Mouse (Mus musculus) heart, postnatal 0 days (tissue): Measurements from ENCODE around the gene Hapln2. TPM values are rescaled to one million over a fixed set of nuclear protein-coding genes. Genes with fewer than 3 reads are reported as not detected.

Source experiments
- ATAC-seq: fragments of 200-750 bp; cut with Nextera tagmentation; 2 replicates; pipeline ENCODE4 v1.8.0; 2017; ENCODE audit warnings: low read depth, moderate number of reproducible peaks, moderate library complexity; ENCODE audit not compliant: insufficient read depth
- DNase-seq: peaks from one replicate; pipeline ENCODE4 v3.0.0-alpha.2; 2016; ENCODE audit warnings: low spot score
- H3K27ac ChIP-seq: fragments of 300-500 bp; sonication (generic); 2 replicates; pipeline ENCODE4 v1.5.1; 2014; ENCODE audit warnings: low read depth, mild to moderate bottlenecking
- H3K27me3 ChIP-seq: fragments of 300-500 bp; sonication (generic); 2 replicates; pipeline ENCODE4 v1.6.1; 2014; ENCODE audit warnings: low read length, mixed read lengths; ENCODE audit not compliant: control insufficient read depth, insufficient read depth
- H3K36me3 ChIP-seq: fragments of 300-500 bp; sonication (generic); replicated peaks from 2 replicates; pipeline ENCODE4 v1.6.1; 2014; ENCODE audit warnings: low read length, mixed read lengths; ENCODE audit not compliant: control insufficient read depth, insufficient read depth
- H3K4me1 ChIP-seq: fragments of 300-500 bp; sonication (generic); 2 replicates; pipeline ENCODE4 v1.6.1; 2014; ENCODE audit warnings: antibody characterized with exemption; ENCODE audit not compliant: control insufficient read depth, insufficient read depth
- H3K4me2 ChIP-seq: fragments of 300-500 bp; sonication (generic); 2 replicates; pipeline ENCODE4 v1.6.1; 2014; ENCODE audit warnings: low read depth, mild to moderate bottlenecking, low read length, moderate library complexity
- H3K4me3 ChIP-seq: fragments of 300-500 bp; sonication (generic); 2 replicates; pipeline ENCODE4 v1.5.1; 2014; ENCODE audit warnings: low read depth, low read length
- H3K9ac ChIP-seq: fragments of 300-500 bp; sonication (generic); replicated peaks from 2 replicates; pipeline ENCODE4 v1.6.1; 2014; ENCODE audit warnings: low read depth, low read length, mixed read lengths
- H3K9me3 ChIP-seq: fragments of 300-500 bp; sonication (generic); replicated peaks from 2 replicates; pipeline ENCODE4 v1.6.1; 2016; ENCODE audit warnings: low read length; ENCODE audit not compliant: control insufficient read depth
- CTCF ChIP-seq: IDR thresholded peaks from 2 replicates; pipeline ENCODE4 v1.5.1; 2016; ENCODE audit warnings: antibody characterized with exemption, control low read depth, low read depth
- EP300 ChIP-seq: IDR thresholded peaks from 2 replicates; pipeline ENCODE4 v1.6.1; 2016; ENCODE audit warnings: antibody characterized with exemption, low read depth
- WGBS: fragments of 180-500 bp; shearing (Covaris S2); extraction: QIAGEN DNeasy Blood & Tissue Kit; methylation state at CpG from one replicate; pipeline ENCODE4 v1.1.7; 2014; 5-methylcytosine and 5-hydroxymethylcytosine counted together
- polyA plus RNA-seq: library from polyadenylated mRNA; unstranded; fragments of >200 nt; fragmentation: Nextera tagmentation; extraction: Ambion mirVana; gene quantifications from 2 replicates; pipeline ENCODE4 v1.2.1, GENCODE M21; 2015
- total RNA-seq: library from RNA; depleted of rRNA; stranded (reverse); fragments of >200 nt; gene quantifications from 2 replicates; pipeline ENCODE4 v1.2.3, GENCODE M21; 2014; ENCODE audit warnings: low replicate concordance

Gene Hapln2
- total and polyA plus RNA-seq, 2 experiments from 2014 or later, result 0.15 TPM; not detected in 1

DNA sequence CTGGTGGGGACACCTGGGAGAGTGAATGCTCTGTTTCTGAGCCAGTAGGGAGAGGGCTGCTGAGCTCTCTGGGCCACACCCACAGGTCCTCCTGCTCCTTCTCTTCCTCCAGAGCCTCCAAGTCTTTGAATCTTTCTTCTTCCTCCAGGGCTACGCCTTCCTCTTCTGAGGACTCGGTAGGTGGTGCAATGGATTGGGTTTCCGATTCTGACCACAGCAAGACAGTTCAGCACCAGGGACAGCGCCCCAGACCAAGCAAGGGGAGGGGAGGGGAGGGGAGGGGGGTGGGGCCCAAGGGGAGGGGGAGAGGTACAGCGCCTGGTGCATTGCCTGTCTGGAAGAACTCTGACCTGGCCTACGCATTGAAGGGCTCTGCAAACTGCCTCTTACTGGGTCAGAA is 33.9 kb downstream of the Hapln2 start:
- Histone ChIP-seq H3K4me1 (peaks cover 4% of the 10 kb centered on the region; the same call in 1 of the 2 replicates), H3K4me2 (no peak overlapping the region), H3K9me3 (no peaks in the 10 kb centered on the region), H3K9ac (no peak overlapping the region), H3K27ac (no peak overlapping the region), H3K4me3 (no peak overlapping the region), H3K27me3 (peaks cover 94% of the 10 kb centered on the region), H3K36me3 (no peaks in the 10 kb centered on the region)
- ATAC-seq (no peak), DNase-seq (no peak)
- no peak for TF ChIP-seq EP300
- TF ChIP-seq CTCF, result no peak
- 8% methylated on average over 6 of the region's 6 CpGs for WGBS

DNA sequence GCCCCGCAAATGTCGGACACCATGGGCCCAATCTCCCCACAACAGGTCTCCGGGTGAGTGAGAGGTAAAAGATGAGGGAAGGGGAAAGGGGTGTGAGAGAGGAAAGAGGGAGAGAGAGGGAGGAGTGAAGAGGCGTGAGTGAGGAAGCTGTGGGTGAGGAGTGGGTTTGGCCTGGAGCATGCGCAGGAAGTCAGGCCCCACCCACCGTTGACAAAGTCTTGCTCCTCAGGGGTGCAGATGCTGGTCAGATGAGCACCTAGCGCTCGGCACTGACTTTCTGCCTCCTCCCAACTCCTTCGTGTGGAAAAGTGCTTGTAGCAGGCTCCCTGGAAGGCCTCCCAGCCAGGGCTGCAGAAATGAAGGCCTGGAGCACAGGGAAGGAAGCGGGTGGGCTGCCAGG is 37.4 kb downstream of the Hapln2 start:
- ATAC-seq (no peak), DNase-seq (no peak)
- H3K9me3 ChIP-seq, result no peaks in the 10 kb centered on the region
- H3K27ac ChIP-seq, result no peak overlapping the region
- no peak overlapping the region for H3K9ac ChIP-seq
- 33% methylated on average over 10 of the region's 10 CpGs for WGBS
- peaks cover 66% of the 10 kb centered on the region for H3K27me3 ChIP-seq
- H3K4me2 ChIP-seq, result no peak overlapping the region
- H3K36me3 ChIP-seq, result no peaks in the 10 kb centered on the region
- H3K4me1 ChIP-seq, result peaks cover 26% of the 10 kb centered on the region
- TF ChIP-seq CTCF (no peak), EP300 (no peak)
- H3K4me3 ChIP-seq, result no peak overlapping the region

DNA sequence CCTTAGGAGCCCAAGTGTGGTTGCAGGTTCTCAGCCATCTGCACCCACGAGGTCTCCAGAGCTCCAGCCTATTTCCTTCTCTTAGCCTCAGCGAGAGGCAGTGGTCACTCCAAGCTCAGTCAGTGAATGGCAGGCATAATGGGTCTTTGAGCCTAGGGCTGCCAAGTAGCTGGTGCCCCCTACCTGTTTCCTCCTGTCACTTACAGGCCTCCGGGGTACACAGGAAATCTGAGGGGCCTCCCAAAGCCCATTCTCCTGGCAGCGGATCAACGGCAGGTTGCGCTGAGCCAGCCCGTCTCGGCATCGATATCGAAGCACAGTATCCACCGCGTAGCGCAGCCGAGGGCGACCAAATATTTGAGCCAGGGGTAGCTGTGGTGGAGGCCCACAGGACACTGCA is 39.3 kb downstream of the Hapln2 start:
- no peaks in the 10 kb centered on the region for H3K9me3 ChIP-seq
- TF ChIP-seq EP300 (no peak), CTCF (no peak)
- H3K4me3 ChIP-seq, result peak overlapping the region; percentile 28
- WGBS, result 5% methylated on average over 15 of the region's 15 CpGs
- DNase-seq (no peak), ATAC-seq (no peak)
- no peak overlapping the region for H3K9ac ChIP-seq
- H3K4me1 ChIP-seq, result peaks cover 41% of the 10 kb centered on the region
- H3K27ac ChIP-seq, result no peak overlapping the region
- H3K36me3 ChIP-seq, result no peaks in the 10 kb centered on the region
- H3K27me3 ChIP-seq, result peaks cover 47% of the 10 kb centered on the region
- H3K4me2 ChIP-seq, result peak overlapping the region; percentile 58

DNA sequence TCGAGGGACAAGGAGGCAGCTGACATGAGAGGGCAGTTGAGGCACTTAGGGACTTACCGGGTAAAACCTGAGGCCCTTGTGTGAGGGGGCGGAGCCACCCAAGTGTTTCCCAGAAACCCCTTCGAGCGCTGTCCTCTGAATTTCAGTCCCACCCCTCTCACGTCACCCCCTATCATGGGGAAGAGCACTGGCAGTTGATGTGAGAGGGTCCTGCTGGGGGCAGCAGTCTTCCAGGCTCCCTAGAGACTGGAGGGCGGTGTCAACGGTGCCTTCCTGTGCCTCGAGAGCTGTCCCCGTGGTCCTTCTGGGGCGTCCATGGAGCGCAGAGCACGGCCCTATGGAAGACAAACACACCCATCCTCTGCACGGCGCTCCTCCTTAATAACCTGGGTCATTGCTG is 39.8 kb downstream of the Hapln2 start:
- H3K27ac ChIP-seq, result no peak overlapping the region
- H3K9me3 ChIP-seq, result no peaks in the 10 kb centered on the region
- DNase-seq, result peak; percentile 36
- peak; percentile 5; the same call in 1 of the 2 replicates for ATAC-seq
- TF ChIP-seq CTCF, result no peak
- peak overlapping the region; percentile 28 for H3K4me3 ChIP-seq
- peak overlapping the region; percentile 58 for H3K4me2 ChIP-seq
- H3K36me3 ChIP-seq, result no peaks in the 10 kb centered on the region
- under 1% methylated on average over 15 of the region's 15 CpGs for WGBS
- peaks cover 43% of the 10 kb centered on the region for H3K27me3 ChIP-seq
- peaks cover 45% of the 10 kb centered on the region for H3K4me1 ChIP-seq
- H3K9ac ChIP-seq, result no peak overlapping the region

DNA sequence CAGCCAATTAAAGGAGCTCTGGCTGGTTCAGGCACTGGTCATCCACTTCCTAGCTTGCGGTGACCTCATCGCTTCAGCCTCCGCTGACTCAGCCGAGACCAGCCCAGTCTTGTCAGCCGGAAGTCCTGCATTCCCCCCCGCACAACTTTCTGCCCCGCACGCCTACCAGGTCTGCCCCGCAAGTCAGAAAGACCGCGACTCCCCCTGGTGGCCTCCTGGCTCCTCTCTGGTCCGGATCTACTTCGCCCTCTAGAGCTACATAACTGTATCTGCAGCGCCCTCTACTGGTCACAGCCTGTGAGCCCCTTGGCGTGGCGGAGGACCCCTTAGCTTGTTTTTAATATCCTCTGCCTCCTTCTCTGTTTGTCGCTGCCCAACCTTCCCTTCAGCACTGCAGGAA is 40.5 kb downstream of the Hapln2 start:
- WGBS, result under 1% methylated on average over 17 of the region's 17 CpGs
- Histone ChIP-seq H3K36me3 (no peaks in the 10 kb centered on the region), H3K4me3 (peak overlapping the region; percentile 28), H3K9ac (no peak overlapping the region), H3K9me3 (no peaks in the 10 kb centered on the region), H3K27me3 (peaks cover 35% of the 10 kb centered on the region), H3K4me2 (peak overlapping the region; percentile 58), H3K4me1 (peaks cover 53% of the 10 kb centered on the region), H3K27ac (peak overlapping the region; percentile 58; the same call in 1 of the 2 replicates)
- ATAC-seq (peak; percentile 67), DNase-seq (peak; percentile 93)
- peak; percentile 99 for TF ChIP-seq CTCF
- TF ChIP-seq EP300, result 0 out of 2 replicates have a peak, but pooled peaks have one; percentile 50

DNA sequence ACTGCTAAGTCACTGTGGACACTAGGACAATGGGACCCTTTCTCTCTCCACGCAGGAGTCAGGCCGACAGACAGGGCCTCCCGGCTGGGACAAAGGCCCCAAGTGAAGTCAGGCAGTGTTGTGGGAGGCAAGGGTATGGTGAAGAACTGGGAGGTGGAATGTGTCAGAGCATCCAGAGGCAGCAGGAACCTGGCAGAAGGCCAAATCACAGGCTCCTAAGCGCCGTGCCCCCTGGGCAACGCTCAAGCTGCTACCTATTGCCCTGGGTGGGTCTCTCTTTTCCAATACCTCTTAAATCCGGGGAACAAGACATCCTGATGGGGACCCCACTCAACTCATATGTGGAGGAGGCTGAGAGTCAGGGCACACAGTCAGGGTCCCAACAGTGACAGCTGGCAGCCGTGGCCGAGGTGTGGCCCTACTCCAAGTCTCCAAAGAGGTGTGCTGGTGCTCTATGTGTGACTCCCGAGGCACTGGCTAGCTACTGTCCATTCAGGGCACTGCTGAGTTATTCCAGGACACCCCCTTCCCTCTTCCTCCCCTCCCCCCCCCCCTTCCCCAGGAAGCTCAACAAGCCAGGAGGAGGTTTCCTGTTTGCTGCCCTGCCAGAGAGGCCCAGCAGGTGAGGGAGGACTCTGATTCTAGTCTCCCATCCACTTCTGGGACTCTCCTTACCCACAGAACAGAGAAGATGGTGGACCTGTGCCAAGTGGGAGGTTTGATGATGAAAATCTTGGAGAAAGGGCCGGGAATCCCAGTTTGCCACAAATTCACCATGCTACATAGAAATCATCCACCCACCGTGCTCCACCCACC is 41.7 kb downstream of the Hapln2 start:
- H3K9me3 ChIP-seq, result no peaks in the 10 kb centered on the region
- peak overlapping the region; percentile 30; the same call in 1 of the 2 replicates for H3K4me2 ChIP-seq
- WGBS, result 25% methylated on average over 12 of the region's 12 CpGs
- H3K27ac ChIP-seq, result peak overlapping the region; percentile 58
- DNase-seq, result peak; percentile 28
- H3K4me3 ChIP-seq, result no peak overlapping the region
- no peak for ATAC-seq
- H3K4me1 ChIP-seq, result peaks cover 57% of the 10 kb centered on the region
- H3K9ac ChIP-seq, result no peak overlapping the region
- H3K27me3 ChIP-seq, result peaks cover 28% of the 10 kb centered on the region
- TF ChIP-seq EP300 (no peak), CTCF (no peak)
- H3K36me3 ChIP-seq, result no peaks in the 10 kb centered on the region
